Mouse (Mus musculus) midbrain, embryonic 15.5 days (tissue): ENCODE measurements around the gene Rnf181. TPM values are rescaled to one million over a fixed set of nuclear protein-coding genes. Genes with fewer than 3 reads are reported as not detected.

Source experiments
- ATAC-seq: fragments of 200-750 bp; cut with Nextera tagmentation; replicated peaks from 2 replicates; pipeline ENCODE4 v1.8.0; 2017; ENCODE audit warnings: moderate TSS enrichment
- H3K27ac ChIP-seq: fragments of 300-500 bp; sonication (generic); 2 replicates; pipeline ENCODE4 v1.5.1; 2015; ENCODE audit warnings: mild to moderate bottlenecking, inconsistent platforms
- H3K27me3 ChIP-seq: fragments of 300-500 bp; sonication (generic); replicated peaks from 2 replicates; pipeline ENCODE4 v1.6.1; 2015; ENCODE audit warnings: inconsistent platforms
- H3K36me3 ChIP-seq: fragments of 300-500 bp; sonication (generic); replicated peaks from 2 replicates; pipeline ENCODE4 v1.6.1; 2015; ENCODE audit warnings: inconsistent platforms
- H3K4me1 ChIP-seq: fragments of 300-500 bp; sonication (generic); 2 replicates; pipeline ENCODE4 v1.6.1; 2015; ENCODE audit warnings: inconsistent platforms
- H3K4me2 ChIP-seq: fragments of 300-500 bp; sonication (generic); 2 replicates; pipeline ENCODE4 v1.6.1; 2015; ENCODE audit warnings: inconsistent platforms, mild to moderate bottlenecking, moderate library complexity
- H3K4me3 ChIP-seq: fragments of 300-500 bp; sonication (generic); 2 replicates; pipeline ENCODE4 v1.5.1; 2015; ENCODE audit warnings: mild to moderate bottlenecking, inconsistent platforms
- H3K9ac ChIP-seq: fragments of 300-500 bp; sonication (generic); 2 replicates; pipeline ENCODE4 v1.6.1; 2015; ENCODE audit warnings: mild to moderate bottlenecking, inconsistent platforms
- H3K9me3 ChIP-seq: fragments of 300-500 bp; sonication (generic); 2 replicates; pipeline ENCODE4 v1.6.1; 2016; ENCODE audit warnings: inconsistent platforms
- WGBS: fragments of 180-500 bp; shearing (Covaris S2); methylation state at CpG from one replicate; pipeline ENCODE4 v1.1.7; 2015; ENCODE audit warnings: mixed read lengths; 5-methylcytosine and 5-hydroxymethylcytosine counted together
- polyA plus RNA-seq: library from polyadenylated mRNA; unstranded; fragments of >200 nt; fragmentation: Nextera tagmentation; extraction: Ambion mirVana; gene quantifications from 2 replicates; pipeline ENCODE4 v1.2.1, GENCODE M21; 2015

Gene Rnf181
- polyA plus RNA-seq, 1 experiment from 2014 or later, result 137 TPM

DNA sequence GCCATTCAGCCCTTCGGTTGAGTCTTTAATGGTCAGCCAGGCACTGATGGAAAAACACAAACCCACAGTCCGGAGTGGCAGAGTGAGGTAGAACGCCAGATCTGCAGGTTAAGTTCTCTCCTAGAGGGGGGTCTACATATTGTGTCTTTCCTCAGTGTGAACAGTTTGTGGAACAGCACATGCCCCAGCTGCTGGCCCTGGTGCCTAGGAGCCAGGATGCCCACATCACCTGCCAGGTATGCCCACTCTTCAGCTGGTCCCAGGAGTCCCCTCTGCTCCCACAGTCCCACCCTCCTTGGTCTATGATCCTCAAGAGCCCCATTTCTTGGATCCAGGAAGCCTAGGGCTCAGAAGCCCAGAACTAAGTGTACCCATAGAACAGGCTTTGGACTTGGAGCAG lies 54.6 kb downstream of the Rnf181 start:
- Histone ChIP-seq H3K4me1 (no peaks in the 10 kb centered on the region), H3K4me2 (no peak overlapping the region), H3K9me3 (no peaks in the 10 kb centered on the region), H3K4me3 (no peak overlapping the region), H3K27ac (no peak overlapping the region), H3K9ac (no peak overlapping the region), H3K36me3 (peaks cover 7% of the 10 kb centered on the region; the same call in 1 of the 2 replicates), H3K27me3 (no peaks in the 10 kb centered on the region)
- 90% methylated on average over 3 of the region's 3 CpGs for WGBS
- ATAC-seq, result no peak

Other genes with a start within 250 kb of the Rnf181 start
- gene Atoh8, start 131.4 kb downstream of the Rnf181 start, polyA plus RNA-seq, result 1.9 and 2.2 TPM in 2 replicates
- gene Sftpb, start 62.3 kb downstream of the Rnf181 start, polyA plus RNA-seq, result 0.23 and 0.51 TPM in 2 replicates
- 41.0 and 41.2 TPM in 2 replicates for gene Usp39, start 21.8 kb downstream of the Rnf181 start, polyA plus RNA-seq
- 18.7 and 19.4 TPM in 2 replicates for gene 0610030E20Rik, start 19.6 kb downstream of the Rnf181 start, polyA plus RNA-seq
- 18.5 and 19.9 TPM in 2 replicates for gene Tmem150a, start 11.5 kb downstream of the Rnf181 start, polyA plus RNA-seq
- 20.2 and 24.2 TPM in 2 replicates for gene Vamp5, start 13.5 kb upstream of the Rnf181 start, polyA plus RNA-seq
- 22.2 and 28.1 TPM in 2 replicates for gene Vamp8, start 23.7 kb upstream of the Rnf181 start, polyA plus RNA-seq
- gene Ggcx, start 47.4 kb upstream of the Rnf181 start, polyA plus RNA-seq, result 16.9 and 19.0 TPM in 2 replicates
- 354 and 380 TPM in 2 replicates for gene Mat2a, start 72.6 kb upstream of the Rnf181 start, polyA plus RNA-seq
- 0.65 and 0.91 TPM in 2 replicates for gene Sh2d6, start 154.8 kb upstream of the Rnf181 start, polyA plus RNA-seq
- gene Capg, start 177.4 kb upstream of the Rnf181 start, polyA plus RNA-seq, result 5.8 and 7.8 TPM in 2 replicates
- gene Elmod3, start 231.5 kb upstream of the Rnf181 start, polyA plus RNA-seq, result 16.5 and 17.4 TPM in 2 replicates
- gene Retsat, start 231.5 kb upstream of the Rnf181 start, polyA plus RNA-seq, result 6.1 and 7.2 TPM in 2 replicates